Mouse (Mus musculus): Measurements from ENCODE around the gene Socs7. TPM values are rescaled to one million over a fixed set of nuclear protein-coding genes. Genes with fewer than 3 reads are reported as not detected.

Gene Socs7
- total RNA-seq, 2 experiments from 2014 or later, result 81.0 to 84.7 TPM

Other genes with a start within 250 kb of the Socs7 start
- not detected for gene Tbx21, start 247.2 kb upstream of the Socs7 start, total RNA-seq (2021)
- 10 to 100 TPM; 52.4 to 53.7 TPM for gene Tbkbp1, start 211.1 kb upstream of the Socs7 start, total RNA-seq (2021)
- 100 to 1,000 TPM; 121 to 122 TPM for gene Kpnb1, start 174.7 kb upstream of the Socs7 start, total RNA-seq (2021)
- 100 to 1,000 TPM; 145 to 150 TPM for gene Npepps, start 81.9 kb upstream of the Socs7 start, total RNA-seq (2021)
- gene Mrpl45, start 46.8 kb upstream of the Socs7 start, total RNA-seq (2021), result 10 to 100 TPM; 20.4 to 23.3 TPM
- gene Gpr179, start 10.5 kb upstream of the Socs7 start, total RNA-seq (2021), result under 1 TPM; 0.18 to 0.39 TPM
- 10 to 100 TPM; 84.0 to 91.8 TPM for gene Arhgap23, start 53.0 kb downstream of the Socs7 start, total RNA-seq (2021)
- not detected for gene 4933428G20Rik, start 137.8 kb downstream of the Socs7 start, total RNA-seq (2021)
- 100 to 1,000 TPM; 281 to 294 TPM for gene Srcin1, start 213.6 kb downstream of the Socs7 start, total RNA-seq (2021)

Measured in left cerebral cortex, postnatal 10 days (tissue).